Mouse (Mus musculus): ENCODE measurements at regions not wholly inside any gene's neighbourhood (a gene's known extent, or its start where the extent isn't known, plus 50 kb on each side); places are given as distances from the start of the nearest gene placed in this dataset.

GRCm38 (mm10) chr3:41413771-41414170 lies 141.8 kb upstream of the Jade1 start:
- DNase-seq (no peak), ATAC-seq (ENCODE audit: low FRiP score, low TSS enrichment) (no peak)
- 81% methylated on average over 1 of the region's 1 CpGs for WGBS
- H3K4me1 ChIP-seq (ENCODE audit: control insufficient read depth, insufficient read depth, low read length), result peaks cover 6% of the 10 kb centered on the region; the same call in 1 of the 2 replicates
- no peaks in the 10 kb centered on the region for H3K9me3 ChIP-seq (ENCODE audit: control insufficient read depth, low read length)
- no peaks in the 10 kb centered on the region for H3K27me3 ChIP-seq (ENCODE audit: control insufficient read depth, insufficient read depth, low read length)
- H3K4me3 ChIP-seq (replicated peaks; ENCODE audit: low read depth, low read length), result no peak overlapping the region
- no peak overlapping the region for H3K4me2 ChIP-seq (ENCODE audit: low read length)
- H3K27ac ChIP-seq (replicated peaks; ENCODE audit: low read depth, low read length), result no peak overlapping the region
- H3K9ac ChIP-seq (replicated peaks; ENCODE audit: low read length), result no peak overlapping the region
- no peaks in the 10 kb centered on the region for H3K36me3 ChIP-seq (ENCODE audit: control insufficient read depth, insufficient read depth, low read length)

GRCm38 (mm10) chr3:41412698-41413097 lies 142.8 kb upstream of the Jade1 start:
- Histone ChIP-seq H3K36me3 (ENCODE audit: control insufficient read depth, insufficient read depth, low read length) (no peaks in the 10 kb centered on the region), H3K4me3 (replicated peaks; ENCODE audit: low read depth, low read length) (no peak overlapping the region), H3K4me2 (ENCODE audit: low read length) (no peak overlapping the region), H3K9ac (replicated peaks; ENCODE audit: low read length) (no peak overlapping the region), H3K9me3 (ENCODE audit: control insufficient read depth, low read length) (no peaks in the 10 kb centered on the region), H3K27ac (replicated peaks; ENCODE audit: low read depth, low read length) (no peak overlapping the region), H3K27me3 (ENCODE audit: control insufficient read depth, insufficient read depth, low read length) (no peaks in the 10 kb centered on the region), H3K4me1 (ENCODE audit: control insufficient read depth, insufficient read depth, low read length) (peaks cover 6% of the 10 kb centered on the region; the same call in 1 of the 2 replicates)
- WGBS, result 92% methylated on average over 2 of the region's 2 CpGs
- no peak for ATAC-seq (ENCODE audit: low FRiP score, low TSS enrichment)
- no peak for DNase-seq

- peak; percentile 78 for DNase-seq
- peak; percentile 78 for ATAC-seq (ENCODE audit: low FRiP score, low TSS enrichment)
- no peaks in the 10 kb centered on the region for H3K36me3 ChIP-seq (ENCODE audit: control insufficient read depth, insufficient read depth, low read length)
- peak overlapping the region; percentile 41 for H3K4me3 ChIP-seq (replicated peaks; ENCODE audit: low read depth, low read length)
- H3K27me3 ChIP-seq (ENCODE audit: control insufficient read depth, insufficient read depth, low read length), result no peaks in the 10 kb centered on the region
- WGBS, result 7% methylated on average over 15 of the region's 15 CpGs
- peak overlapping the region; percentile 62 for H3K4me2 ChIP-seq (ENCODE audit: low read length)
- H3K4me1 ChIP-seq (ENCODE audit: control insufficient read depth, insufficient read depth, low read length), result peaks cover 6% of the 10 kb centered on the region; the same call in 1 of the 2 replicates
- no peaks in the 10 kb centered on the region for H3K9me3 ChIP-seq (ENCODE audit: control insufficient read depth, low read length)
- H3K9ac ChIP-seq (replicated peaks; ENCODE audit: low read length), result peak overlapping the region; percentile 52
- H3K27ac ChIP-seq (replicated peaks; ENCODE audit: low read depth, low read length), result peak overlapping the region; percentile 75
Observed at GRCm38 (mm10) chr3:41408821-41409737, 146.5 kb upstream of the Jade1 start.

- Histone ChIP-seq H3K36me3 (ENCODE audit: control insufficient read depth, insufficient read depth, low read length) (no peaks in the 10 kb centered on the region), H3K9me3 (ENCODE audit: control insufficient read depth, low read length) (no peaks in the 10 kb centered on the region), H3K27me3 (ENCODE audit: control insufficient read depth, insufficient read depth, low read length) (no peaks in the 10 kb centered on the region), H3K4me3 (replicated peaks; ENCODE audit: low read depth, low read length) (peak overlapping the region; percentile 41), H3K4me2 (ENCODE audit: low read length) (peak overlapping the region; percentile 62), H3K27ac (replicated peaks; ENCODE audit: low read depth, low read length) (peak overlapping the region; percentile 75), H3K9ac (replicated peaks; ENCODE audit: low read length) (peak overlapping the region; percentile 52), H3K4me1 (ENCODE audit: control insufficient read depth, insufficient read depth, low read length) (peaks cover 6% of the 10 kb centered on the region; the same call in 1 of the 2 replicates)
- peak; percentile 94 for ATAC-seq (ENCODE audit: low FRiP score, low TSS enrichment)
- WGBS, result 3% methylated on average over 14 of the region's 14 CpGs
- DNase-seq, result peak; percentile 87
Observed at GRCm38 (mm10) chr3:41408423-41408820, 147.1 kb upstream of the Jade1 start.

GRCm38 (mm10) chr3:41407988-41408387 lies 147.5 kb upstream of the Jade1 start:
- no peaks in the 10 kb centered on the region for H3K9me3 ChIP-seq (ENCODE audit: control insufficient read depth, low read length)
- no peak for DNase-seq
- peaks cover 6% of the 10 kb centered on the region; the same call in 1 of the 2 replicates for H3K4me1 ChIP-seq (ENCODE audit: control insufficient read depth, insufficient read depth, low read length)
- H3K27me3 ChIP-seq (ENCODE audit: control insufficient read depth, insufficient read depth, low read length), result no peaks in the 10 kb centered on the region
- peak overlapping the region; percentile 62 for H3K4me2 ChIP-seq (ENCODE audit: low read length)
- WGBS, result 85% methylated on average over 9 of the region's 9 CpGs
- no peak for ATAC-seq (ENCODE audit: low FRiP score, low TSS enrichment)
- H3K4me3 ChIP-seq (replicated peaks; ENCODE audit: low read depth, low read length), result peak overlapping the region; percentile 41
- H3K36me3 ChIP-seq (ENCODE audit: control insufficient read depth, insufficient read depth, low read length), result no peaks in the 10 kb centered on the region
- no peak overlapping the region; the same call in 1 of the 2 replicates for H3K9ac ChIP-seq (replicated peaks; ENCODE audit: low read length)
- 0 out of 2 replicates have a peak overlapping the region, but pooled peaks have one; percentile 75 for H3K27ac ChIP-seq (replicated peaks; ENCODE audit: low read depth, low read length)

- H3K9ac ChIP-seq (replicated peaks; ENCODE audit: low read length), result no peak overlapping the region
- ATAC-seq (ENCODE audit: low FRiP score, low TSS enrichment), result no peak
- no peak overlapping the region for H3K4me2 ChIP-seq (ENCODE audit: low read length)
- no peaks in the 10 kb centered on the region for H3K27me3 ChIP-seq (ENCODE audit: control insufficient read depth, insufficient read depth, low read length)
- H3K36me3 ChIP-seq (ENCODE audit: control insufficient read depth, insufficient read depth, low read length), result no peaks in the 10 kb centered on the region
- WGBS, result 92% methylated on average over 1 of the region's 1 CpGs
- peaks cover 6% of the 10 kb centered on the region; the same call in 1 of the 2 replicates for H3K4me1 ChIP-seq (ENCODE audit: control insufficient read depth, insufficient read depth, low read length)
- no peak overlapping the region for H3K27ac ChIP-seq (replicated peaks; ENCODE audit: low read depth, low read length)
- no peak for DNase-seq
- no peaks in the 10 kb centered on the region for H3K9me3 ChIP-seq (ENCODE audit: control insufficient read depth, low read length)
- no peak overlapping the region for H3K4me3 ChIP-seq (replicated peaks; ENCODE audit: low read depth, low read length)
Observed at GRCm38 (mm10) chr3:41407520-41407919, 148.0 kb upstream of the Jade1 start.

- DNase-seq (no peak), ATAC-seq (ENCODE audit: low FRiP score, low TSS enrichment) (no peak)
- no peaks in the 10 kb centered on the region for H3K27me3 ChIP-seq (ENCODE audit: control insufficient read depth, insufficient read depth, low read length)
- H3K9ac ChIP-seq (replicated peaks; ENCODE audit: low read length), result no peak overlapping the region
- 92% methylated on average over 4 of the region's 4 CpGs for whole genome bisulfite sequencing
- no peaks in the 10 kb centered on the region for H3K36me3 ChIP-seq (ENCODE audit: control insufficient read depth, insufficient read depth, low read length)
- H3K4me2 ChIP-seq (ENCODE audit: low read length), result no peak overlapping the region
- H3K27ac ChIP-seq (replicated peaks; ENCODE audit: low read depth, low read length), result no peak overlapping the region
- no peaks in the 10 kb centered on the region for H3K4me1 ChIP-seq (ENCODE audit: control insufficient read depth, insufficient read depth, low read length)
- H3K9me3 ChIP-seq (ENCODE audit: control insufficient read depth, low read length), result no peaks in the 10 kb centered on the region
- H3K4me3 ChIP-seq (replicated peaks; ENCODE audit: low read depth, low read length), result no peak overlapping the region
Observed at GRCm38 (mm10) chr3:41401881-41402280, 153.7 kb upstream of the Jade1 start.

GRCm38 (mm10) chr3:41389868-41390267 lies 165.7 kb upstream of the Jade1 start:
- no peaks in the 10 kb centered on the region for H3K9me3 ChIP-seq (ENCODE audit: control insufficient read depth, low read length)
- H3K27ac ChIP-seq (replicated peaks; ENCODE audit: low read depth, low read length), result no peak overlapping the region
- ATAC-seq (ENCODE audit: low FRiP score, low TSS enrichment) (no peak), DNase-seq (no peak)
- WGBS, result 79% methylated on average over 6 of the region's 6 CpGs
- H3K4me3 ChIP-seq (replicated peaks; ENCODE audit: low read depth, low read length), result no peak overlapping the region
- no peaks in the 10 kb centered on the region for H3K36me3 ChIP-seq (ENCODE audit: control insufficient read depth, insufficient read depth, low read length)
- no peak overlapping the region for H3K4me2 ChIP-seq (ENCODE audit: low read length)
- H3K4me1 ChIP-seq (ENCODE audit: control insufficient read depth, insufficient read depth, low read length), result no peaks in the 10 kb centered on the region
- H3K9ac ChIP-seq (replicated peaks; ENCODE audit: low read length), result no peak overlapping the region
- H3K27me3 ChIP-seq (ENCODE audit: control insufficient read depth, insufficient read depth, low read length), result no peaks in the 10 kb centered on the region
